Mouse (Mus musculus) limb, embryonic 12.5 days (tissue): ENCODE data around the gene Kpna7. TPM values are rescaled to one million over a fixed set of nuclear protein-coding genes. Genes with fewer than 3 reads are reported as not detected.
"Not testable (repeated sequence)": the region's sequence is repeated elsewhere in the genome, so short reads cannot be mapped to it uniquely, and the experiment has no call there.

ENCODE experiments used
- ATAC-seq: fragments of 200-750 bp; cut with Nextera tagmentation; 2 replicates; pipeline ENCODE4 v1.8.0; 2017; ENCODE audit warnings: low read depth, moderate TSS enrichment; ENCODE audit not compliant: insufficient number of reproducible peaks, insufficient read depth, low FRiP score, low TSS enrichment
- H3K27ac ChIP-seq: fragments of 300-500 bp; sonication (generic); 2 replicates; pipeline ENCODE4 v1.5.1; 2016; ENCODE audit warnings: mild to moderate bottlenecking, moderate library complexity
- H3K27me3 ChIP-seq: fragments of 300-500 bp; sonication (generic); 2 replicates; pipeline ENCODE4 v1.6.1; 2016; ENCODE audit warnings: mild to moderate bottlenecking, moderate library complexity
- H3K36me3 ChIP-seq: fragments of 300-500 bp; sonication (generic); 2 replicates; pipeline ENCODE4 v1.6.1; 2016; ENCODE audit warnings: mild to moderate bottlenecking, moderate library complexity
- H3K4me1 ChIP-seq: fragments of 300-500 bp; sonication (generic); replicated peaks from 2 replicates; pipeline ENCODE4 v1.6.1; 2016
- H3K4me2 ChIP-seq: fragments of 300-500 bp; sonication (generic); 2 replicates; pipeline ENCODE4 v1.6.1; 2016; ENCODE audit warnings: mild to moderate bottlenecking, moderate library complexity
- H3K4me3 ChIP-seq: fragments of 300-500 bp; sonication (generic); replicated peaks from 2 replicates; pipeline ENCODE4 v1.5.1; 2016; ENCODE audit warnings: mild to moderate bottlenecking
- H3K9ac ChIP-seq: fragments of 300-500 bp; sonication (generic); replicated peaks from 2 replicates; pipeline ENCODE4 v1.6.1; 2016; ENCODE audit warnings: mild to moderate bottlenecking, moderate library complexity
- H3K9me3 ChIP-seq: fragments of 300-500 bp; sonication (generic); 2 replicates; pipeline ENCODE4 v1.6.1; 2016; ENCODE audit warnings: mild to moderate bottlenecking, moderate library complexity
- WGBS: fragments of 180-500 bp; shearing (Covaris S2); methylation state at CpG from one replicate; pipeline ENCODE4 v1.1.7; 2016; 5-methylcytosine and 5-hydroxymethylcytosine counted together
- polyA plus RNA-seq: library from polyadenylated mRNA; unstranded; fragments of >200 nt; fragmentation: Nextera tagmentation; extraction: Ambion mirVana; gene quantifications from 2 replicates; pipeline ENCODE4 v1.2.1, GENCODE M21; 2016

Gene Kpna7
- polyA plus RNA-seq, 1 experiment from 2014 or later: 0.36 TPM

DNA sequence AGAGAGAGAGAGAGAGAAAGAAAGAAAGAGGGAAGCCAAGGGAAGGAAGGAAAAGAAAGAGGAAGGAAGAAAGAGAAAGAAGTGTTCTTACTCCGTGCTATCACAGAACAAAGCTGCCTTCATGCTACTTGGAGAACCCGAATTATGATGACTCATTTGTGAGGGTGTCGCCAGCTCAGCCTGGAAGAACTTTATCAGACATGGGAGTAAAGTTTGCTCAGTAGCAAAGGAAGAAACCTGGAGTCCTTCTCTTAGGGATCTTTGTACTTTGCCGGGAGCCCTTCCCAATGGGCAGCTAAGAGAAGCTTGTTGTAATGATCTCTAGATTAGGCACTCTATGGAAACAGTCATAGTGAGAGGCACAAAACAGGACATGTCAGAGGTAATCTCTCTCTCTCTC lies 18.9 kb upstream of the Kpna7 start:
- no peak overlapping the region for H3K9ac ChIP-seq
- H3K4me1 ChIP-seq: no peaks in the 10 kb centered on the region
- peaks cover 97% of the 10 kb centered on the region for H3K36me3 ChIP-seq
- WGBS: 95% methylated on average over 4 of the region's 4 CpGs
- no peak overlapping the region for H3K27ac ChIP-seq
- no peak for ATAC-seq
- no peaks in the 10 kb centered on the region for H3K9me3 ChIP-seq
- no peak overlapping the region for H3K4me2 ChIP-seq
- no peak overlapping the region for H3K4me3 ChIP-seq
- H3K27me3 ChIP-seq: no peaks in the 10 kb centered on the region

DNA sequence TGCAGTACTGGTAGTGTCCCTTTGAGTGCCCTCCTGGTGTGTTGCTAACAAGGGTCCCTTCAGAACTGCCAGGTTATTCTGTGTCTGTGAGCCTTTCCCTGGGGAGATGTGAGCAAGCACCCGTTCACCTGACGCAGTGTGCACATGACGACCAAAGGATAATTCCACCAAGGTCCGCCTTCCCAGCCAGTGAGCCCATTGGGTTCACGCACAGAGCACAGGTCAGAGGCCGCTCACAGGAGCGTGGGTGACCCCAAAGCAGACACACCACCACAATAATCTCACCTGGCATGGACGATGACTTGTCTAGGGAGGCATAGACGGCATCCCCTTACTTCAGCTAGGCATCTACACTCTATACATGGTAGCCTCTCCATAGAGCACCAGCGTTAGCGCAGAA lies 17.6 kb upstream of the Kpna7 start:
- not testable (repeated sequence) for H3K4me2 ChIP-seq, ATAC-seq, H3K4me1 ChIP-seq, H3K27ac ChIP-seq, H3K9ac ChIP-seq, H3K9me3 ChIP-seq, H3K4me3 ChIP-seq, H3K27me3 ChIP-seq
- WGBS: 94% methylated on average over 11 of the region's 11 CpGs
- H3K36me3 ChIP-seq: peaks cover 97% of the 10 kb centered on the region

- ATAC-seq: no peak
- no peak overlapping the region for H3K4me2 ChIP-seq
- H3K27me3 ChIP-seq: no peaks in the 10 kb centered on the region
- 92% methylated on average over 9 of the region's 9 CpGs for WGBS
- H3K36me3 ChIP-seq: peaks cover 97% of the 10 kb centered on the region
- no peak overlapping the region for H3K27ac ChIP-seq
- H3K9me3 ChIP-seq: no peaks in the 10 kb centered on the region
- no peak overlapping the region for H3K4me3 ChIP-seq
- H3K4me1 ChIP-seq: no peaks in the 10 kb centered on the region
- no peak overlapping the region for H3K9ac ChIP-seq
Measured at GRCm38 (mm10) chr5:145100960-145101359, 17.1 kb upstream of the Kpna7 start.

- Histone ChIP-seq H3K4me3 (no peak overlapping the region), H3K27ac (no peak overlapping the region), H3K9ac (no peak overlapping the region), H3K4me2 (no peak overlapping the region), H3K27me3 (no peaks in the 10 kb centered on the region), H3K36me3 (peaks cover 95% of the 10 kb centered on the region), H3K4me1 (no peaks in the 10 kb centered on the region), H3K9me3 (no peaks in the 10 kb centered on the region)
- WGBS: 92% methylated on average over 10 of the region's 10 CpGs
- ATAC-seq: no peak
Measured at GRCm38 (mm10) chr5:145098340-145098821, 14.6 kb upstream of the Kpna7 start.

GRCm38 (mm10) chr5:145096195-145096594 lies 12.4 kb upstream of the Kpna7 start:
- no peaks in the 10 kb centered on the region for H3K9me3 ChIP-seq
- no peak overlapping the region for H3K27ac ChIP-seq
- no peak for ATAC-seq
- 90% methylated on average over 4 of the region's 4 CpGs for WGBS
- H3K4me3 ChIP-seq: no peak overlapping the region
- no peaks in the 10 kb centered on the region for H3K4me1 ChIP-seq
- peaks cover 93% of the 10 kb centered on the region for H3K36me3 ChIP-seq
- no peak overlapping the region for H3K9ac ChIP-seq
- H3K4me2 ChIP-seq: no peak overlapping the region
- no peaks in the 10 kb centered on the region for H3K27me3 ChIP-seq

DNA sequence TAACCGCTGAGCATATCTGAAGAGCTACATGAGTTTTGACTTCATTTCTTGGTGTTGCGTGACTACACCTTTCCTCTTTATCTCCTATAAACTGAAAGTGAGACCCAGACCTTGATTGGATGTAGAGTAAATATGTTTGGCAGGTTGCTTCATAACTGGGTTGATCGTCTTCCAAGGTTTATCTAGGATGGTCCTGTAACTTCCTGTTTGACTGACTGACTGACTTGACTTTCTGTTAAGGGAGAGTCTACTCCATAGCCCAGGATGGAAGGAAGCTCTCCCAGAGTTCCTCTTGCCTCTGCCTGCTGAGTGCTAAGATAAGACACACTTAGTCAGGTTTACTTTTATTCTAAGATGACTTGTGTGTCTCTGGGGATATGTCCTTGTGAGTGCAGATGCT lies 6.0 kb upstream of the Kpna7 start:
- H3K36me3 ChIP-seq: peaks cover 68% of the 10 kb centered on the region
- WGBS: 95% methylated on average over 3 of the region's 3 CpGs

GRCm38 (mm10) chr5:145088186-145088585 lies 4.4 kb upstream of the Kpna7 start:
- 91% methylated on average over 2 of the region's 2 CpGs for WGBS
- Histone ChIP-seq H3K27me3 (no peaks in the 10 kb centered on the region), H3K4me3 (no peak overlapping the region), H3K4me1 (peaks cover 9% of the 10 kb centered on the region; the same call in 1 of the 2 replicates), H3K4me2 (no peak overlapping the region), H3K27ac (no peak overlapping the region), H3K36me3 (peaks cover 53% of the 10 kb centered on the region), H3K9ac (no peak overlapping the region), H3K9me3 (no peaks in the 10 kb centered on the region)
- ATAC-seq: no peak

More for the DNA sequence above, 6.0 kb upstream of the Kpna7 start:
- H3K27ac ChIP-seq: no peak overlapping the region
- no peak overlapping the region for H3K4me3 ChIP-seq
- no peak overlapping the region for H3K4me2 ChIP-seq
- H3K9me3 ChIP-seq: no peaks in the 10 kb centered on the region
- peaks cover 3% of the 10 kb centered on the region; the same call in 1 of the 2 replicates for H3K4me1 ChIP-seq
- H3K27me3 ChIP-seq: no peaks in the 10 kb centered on the region
- ATAC-seq: no peak
- H3K9ac ChIP-seq: no peak overlapping the region

GRCm38 (mm10) chr5:145084822-145085221 lies 992 bp upstream of the Kpna7 start:
- Histone ChIP-seq H3K27me3 (no peaks in the 10 kb centered on the region), H3K36me3 (peaks cover 26% of the 10 kb centered on the region; the same call in 1 of the 2 replicates), H3K27ac (no peak overlapping the region), H3K4me1 (peaks cover 9% of the 10 kb centered on the region; the same call in 1 of the 2 replicates), H3K9me3 (no peaks in the 10 kb centered on the region), H3K4me2 (peak overlapping the region; percentile 87), H3K4me3 (peak overlapping the region; percentile 79), H3K9ac (peak overlapping the region; percentile 13; the same call in 1 of the 2 replicates)
- ATAC-seq: no peak
- 78% methylated on average over 2 of the region's 2 CpGs for WGBS

GRCm38 (mm10) chr5:145083201-145083600 lies 629 bp downstream of the Kpna7 start:
- peak; percentile 21; the same call in 1 of the 2 replicates for ATAC-seq
- Histone ChIP-seq H3K9ac (peak overlapping the region; percentile 52), H3K27ac (peak overlapping the region; percentile 79; the same call in 1 of the 2 replicates), H3K36me3 (peaks cover 15% of the 10 kb centered on the region; the same call in 1 of the 2 replicates), H3K4me3 (peak overlapping the region; percentile 79), H3K4me2 (peak overlapping the region; percentile 87)
- not testable (repeated sequence) for H3K9me3 ChIP-seq, H3K4me1 ChIP-seq, H3K27me3 ChIP-seq
- 55% methylated on average over 6 of the region's 6 CpGs for WGBS

DNA sequence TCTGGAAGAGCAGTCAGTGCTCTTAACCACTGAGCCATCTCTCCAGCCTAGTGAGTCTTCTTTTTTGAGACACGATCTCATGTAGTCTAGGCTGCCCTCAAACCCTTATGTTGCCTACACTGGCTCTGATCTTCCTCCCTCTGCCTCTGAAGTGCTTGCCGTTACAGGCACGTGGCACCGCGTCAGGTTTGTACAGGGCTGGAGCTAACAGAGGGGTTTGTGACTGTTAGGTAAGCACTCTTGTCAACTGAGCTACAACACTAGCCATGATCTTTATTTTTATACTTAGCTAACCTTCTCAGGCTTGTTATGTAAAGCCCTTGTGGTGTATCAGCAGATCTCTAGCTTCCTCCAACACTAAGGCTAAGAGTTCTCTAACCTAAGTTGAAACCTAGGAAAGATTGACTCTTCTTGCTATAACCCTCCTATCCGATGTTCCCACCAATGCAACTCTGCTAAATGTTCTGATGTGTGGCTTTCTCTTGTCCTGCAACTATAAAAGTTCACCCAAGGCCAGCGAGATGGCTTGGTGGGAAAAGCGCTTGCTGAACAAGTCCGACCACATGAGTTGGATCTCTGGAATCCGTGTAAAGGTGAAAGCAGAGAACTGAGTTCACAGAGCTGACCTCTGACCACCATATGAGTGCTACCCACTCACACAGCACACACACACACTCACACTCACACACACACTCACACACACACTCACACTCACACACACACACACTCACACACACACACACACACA lies 1.8 kb downstream of the Kpna7 start:
- WGBS: 92% methylated on average over 10 of the region's 10 CpGs

DNA sequence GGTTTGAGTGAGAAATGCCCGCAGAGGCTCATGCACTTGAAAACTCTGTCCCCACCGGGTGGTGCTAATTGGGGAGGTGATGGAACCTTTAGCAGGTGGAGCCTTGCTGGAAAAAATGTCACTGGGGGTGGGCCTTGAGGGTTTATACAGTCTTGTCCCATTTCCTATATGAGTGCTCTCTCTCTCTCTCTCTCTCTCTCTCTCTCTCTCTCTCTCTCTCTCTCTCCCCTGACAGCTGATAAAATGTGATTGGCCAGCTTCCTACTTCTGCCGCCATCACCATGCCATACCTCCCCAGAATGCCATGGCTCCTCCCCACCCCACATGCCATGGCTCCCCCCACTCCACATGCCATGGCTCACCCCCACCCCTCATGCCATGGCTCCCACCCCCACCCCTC lies 8.7 kb downstream of the Kpna7 start:
- Histone ChIP-seq H3K9ac (no peak overlapping the region), H3K4me2 (no peak overlapping the region), H3K27me3 (no peaks in the 10 kb centered on the region; the same call in 1 of the 2 replicates), H3K36me3 (no peaks in the 10 kb centered on the region), H3K9me3 (no peaks in the 10 kb centered on the region), H3K4me3 (no peak overlapping the region), H3K27ac (no peak overlapping the region), H3K4me1 (no peaks in the 10 kb centered on the region)
- ATAC-seq: no peak
- WGBS: 64% methylated on average over 3 of the region's 3 CpGs

More for the DNA sequence above, 1.8 kb downstream of the Kpna7 start:
- peaks cover 9% of the 10 kb centered on the region; the same call in 1 of the 2 replicates for H3K4me1 ChIP-seq
- H3K4me2 ChIP-seq: no peak overlapping the region
- no peak for ATAC-seq
- H3K36me3 ChIP-seq: 0 out of 2 replicates have a peak, but pooled peaks cover 8% of the 10 kb centered on the region
- no peak overlapping the region for H3K4me3 ChIP-seq
- no peak overlapping the region for H3K27ac ChIP-seq
- H3K9me3 ChIP-seq: no peaks in the 10 kb centered on the region
- no peaks in the 10 kb centered on the region for H3K27me3 ChIP-seq
- H3K9ac ChIP-seq: no peak overlapping the region
